24 mouse cellular contexts compared by ENCODE assay signal in genomic region chr12:78119246-78119645, GRCm38 (mm10).
DNase-seq lines count a peak whose midpoint lies in the region; ATAC-seq lines count a peak whose summit lies in the region.
"Had no signal": no experiment of that assay in that cellular context is flagged by ENCODE, and none has a peak within 500 bp of the region (broad histone marks: within the 10 kb centered on the region; RNA-seq: fewer than 3 reads in every experiment).

No protein-coding gene starts in this region.

- peak; percentile 80 for ATAC-seq in intestine, embryonic 16.5 days
- ATAC-seq in megakaryocyte-erythroid progenitor cell, adult 5-6 weeks (replicated peaks; ENCODE audit: low FRiP score, low TSS enrichment, poor library complexity, severe bottlenecking): no peak
- no peak for ATAC-seq in granulocyte monocyte progenitor cell, adult 5-6 weeks (replicated peaks; ENCODE audit: poor library complexity, severe bottlenecking)
- ATAC-seq: activated CD4-positive, CD25-positive, alpha-beta regulatory T cell, adult 4 months; forebrain, embryonic 16.5 days; midbrain, embryonic 16.5 days had no signal

- no peak overlapping the region for H3K9ac ChIP-seq in intestine, embryonic 16.5 days (ENCODE audit: low read depth, low read length)
- H3K9ac ChIP-seq: embryonic facial prominence, embryonic 15.5 days; heart, embryonic 15.5 days; hindbrain, embryonic 14.5 days; limb, embryonic 15.5 days; liver, embryonic 15.5 days; lung, embryonic 15.5 days had no signal

- DNase-seq in adrenal gland, adult 2 months: peak; percentile 62
- no peak for DNase-seq in adrenal gland, adult 18-20 months (ENCODE audit: low spot score in 2 of 2)
- DNase-seq in 3T3-L1 (ENCODE audit: low read depth, low spot score): peak; percentile 40
- peak; percentile 16 for DNase-seq in adrenal gland, postnatal 10 days
- no peak for DNase-seq in limb, embryonic 10.5 days (ENCODE audit: low spot score)
- DNase-seq: cerebellum, adult 9-11 months; gastrocnemius, postnatal 14 days; lung, postnatal 36 days had no signal

- H3K4me2 ChIP-seq in intestine, embryonic 16.5 days (ENCODE audit: low read depth, low read length): no peak overlapping the region
- H3K4me2 ChIP-seq: embryonic facial prominence, embryonic 15.5 days; heart, embryonic 15.5 days; hindbrain, embryonic 14.5 days; limb, embryonic 15.5 days; liver, embryonic 15.5 days; lung, embryonic 15.5 days had no signal

- peak overlapping the region; percentile 9; the same call in 1 of the 2 replicates for H3K27ac ChIP-seq in intestine, embryonic 16.5 days (ENCODE audit: low read length)
- H3K27ac ChIP-seq in limb, embryonic 10.5 days: no peak overlapping the region
- H3K27ac ChIP-seq: embryonic facial prominence, embryonic 15.5 days; hindbrain, embryonic 14.5 days; left cerebral cortex, adult 2 months; limb, embryonic 15.5 days; liver, embryonic 15.5 days; lung, embryonic 15.5 days had no signal

- no peaks in the 10 kb centered on the region for H3K4me1 ChIP-seq in intestine, embryonic 16.5 days (ENCODE audit: control insufficient read depth, insufficient read depth, low read length)
- H3K4me1 ChIP-seq in limb, embryonic 10.5 days: no peaks in the 10 kb centered on the region
- H3K4me1 ChIP-seq: embryonic facial prominence, embryonic 15.5 days; limb, embryonic 15.5 days; liver, embryonic 15.5 days; lung, embryonic 15.5 days; megakaryocyte, embryonic 14.5 days had no signal

- H3K9me3 ChIP-seq in intestine, embryonic 16.5 days (ENCODE audit: control insufficient read depth, low read length): no peaks in the 10 kb centered on the region
- H3K9me3 ChIP-seq in limb, embryonic 10.5 days (replicated peaks): no peaks in the 10 kb centered on the region
- H3K9me3 ChIP-seq: embryonic facial prominence, embryonic 15.5 days; G1E; heart, embryonic 15.5 days; limb, embryonic 15.5 days; liver, embryonic 15.5 days; lung, embryonic 15.5 days; megakaryocyte, embryonic 14.5 days had no signal

- WGBS in intestine, embryonic 16.5 days: 76% methylated on average over 2 of the region's 2 CpGs
- 80% methylated on average over 2 of the region's 2 CpGs for WGBS in limb, embryonic 10.5 days

- H3K27me3 ChIP-seq in intestine, embryonic 16.5 days (replicated peaks; ENCODE audit: control insufficient read depth, insufficient read depth, low read length): no peaks in the 10 kb centered on the region
- no peaks in the 10 kb centered on the region for H3K27me3 ChIP-seq in limb, embryonic 10.5 days (ENCODE audit: low read depth, poor library complexity, severe bottlenecking)
- H3K27me3 ChIP-seq: CH12.LX; embryonic facial prominence, embryonic 15.5 days; heart, embryonic 15.5 days; limb, embryonic 15.5 days; liver, embryonic 15.5 days; lung, embryonic 15.5 days; megakaryocyte, embryonic 14.5 days had no signal

- no peak overlapping the region for H3K4me3 ChIP-seq in intestine, embryonic 16.5 days (ENCODE audit: low read length)
- H3K4me3 ChIP-seq in limb, embryonic 10.5 days: no peak overlapping the region
- H3K4me3 ChIP-seq: embryonic facial prominence, embryonic 15.5 days; heart, embryonic 15.5 days; left cerebral cortex, adult 2 months; limb, embryonic 15.5 days; liver, embryonic 15.5 days; lung, embryonic 15.5 days; megakaryocyte, embryonic 14.5 days had no signal

- no peaks in the 10 kb centered on the region for H3K36me3 ChIP-seq in intestine, embryonic 16.5 days (ENCODE audit: control insufficient read depth, insufficient read depth, low read length)
- H3K36me3 ChIP-seq in limb, embryonic 10.5 days: no peaks in the 10 kb centered on the region
- H3K36me3 ChIP-seq: embryonic facial prominence, embryonic 15.5 days; G1E; heart, embryonic 15.5 days; limb, embryonic 15.5 days; liver, embryonic 15.5 days; lung, embryonic 15.5 days had no signal

Comparison
In these comparisons a context has a peak if more than half of its experiments do, and no peak if none do; other contexts are left out.
1. DNase-seq: peak in adrenal gland, adult 2 months (single experiment), 3T3-L1 (single experiment) and adrenal gland, postnatal 10 days (single experiment); none in adrenal gland, adult 18-20 months (0 of 2) and limb, embryonic 10.5 days (single experiment).